11 mouse cellular contexts compared by ENCODE assay signal in genomic region chr2:122351931-122352329, GRCm38 (mm10). TPM values are rescaled to one million over a fixed set of nuclear protein-coding genes. Genes with fewer than 3 reads are reported as not detected.
A peak's percentile ranks its signal among the peaks of the same experiment; 100 is the strongest.
DNase-seq lines count a peak whose midpoint lies in the region; ATAC-seq and TF ChIP-seq lines count a peak whose summit lies in the region.
"Had no signal": no experiment of that assay in that cellular context is flagged by ENCODE, and none has a peak within 500 bp of the region (broad histone marks: within the 10 kb centered on the region; RNA-seq: fewer than 3 reads in every experiment).

No protein-coding gene starts in this region.

- 58% methylated on average over 4 of the region's 4 CpGs for WGBS in intestine, embryonic 16.5 days
- WGBS in intestine, embryonic 15.5 days: 60% methylated on average over 4 of the region's 4 CpGs

- no peak overlapping the region for H3K4me3 ChIP-seq in intestine, embryonic 16.5 days (ENCODE audit: low read length)
- H3K4me3 ChIP-seq in intestine, embryonic 15.5 days (replicated peaks): no peak overlapping the region

- H3K9ac ChIP-seq in intestine, embryonic 16.5 days (ENCODE audit: low read depth, low read length): peak overlapping the region; percentile 7; the same call in 1 of the 2 replicates
- no peak overlapping the region for H3K9ac ChIP-seq in intestine, embryonic 15.5 days

- intact Hi-C loops in left cerebral cortex, postnatal 10 days (cut with DNase I): no loop called here

- no peaks in the 10 kb centered on the region for H3K9me3 ChIP-seq in intestine, embryonic 16.5 days (ENCODE audit: control insufficient read depth, low read length)
- no peaks in the 10 kb centered on the region for H3K9me3 ChIP-seq in intestine, embryonic 15.5 days

- TF ChIP-seq CTCF in brain, embryonic 14.5 days (IDR thresholded peaks at IDR 0.05; ENCODE audit: borderline replicate concordance, extremely low read depth, insufficient read depth, insufficient read length): no peak

- TF ChIP-seq POLR2A in brain, embryonic 14.5 days (IDR thresholded peaks at IDR 0.05; ENCODE audit: borderline replicate concordance, extremely low read depth, insufficient read depth, insufficient read length, poor library complexity, severe bottlenecking): no peak

- DNase-seq in brain, embryonic 14.5 days (ENCODE audit: low read depth): peak; percentile 97
- DNase-seq in frontal cortex, postnatal 36 days (ENCODE audit: low spot score in 2 of 2): peak; percentile 58 to 66
- peak; percentile 70 to 72 for DNase-seq in left cerebral cortex, postnatal 10 days (ENCODE audit: extremely low spot score in 1 of 2, low spot score in 2 of 2)
- peak; percentile 66 for DNase-seq in right cerebral cortex, postnatal 14 days
- DNase-seq in urinary bladder, postnatal 25 days (ENCODE audit: low spot score): no peak

- H3K4me1 ChIP-seq in intestine, embryonic 16.5 days (ENCODE audit: control insufficient read depth, insufficient read depth, low read length): peaks cover 11% of the 10 kb centered on the region
- peaks cover 19% of the 10 kb centered on the region for H3K4me1 ChIP-seq in intestine, embryonic 15.5 days (replicated peaks)

- no peaks in the 10 kb centered on the region for H3K36me3 ChIP-seq in intestine, embryonic 16.5 days (ENCODE audit: control insufficient read depth, insufficient read depth, low read length)
- H3K36me3 ChIP-seq in intestine, embryonic 15.5 days: peaks cover 4% of the 10 kb centered on the region

- H3K4me2 ChIP-seq in intestine, embryonic 16.5 days (ENCODE audit: low read depth, low read length): no peak overlapping the region
- H3K4me2 ChIP-seq in intestine, embryonic 15.5 days (replicated peaks): no peak overlapping the region

- no peak for ATAC-seq in intestine, embryonic 16.5 days
- ATAC-seq in intestine, embryonic 15.5 days: no peak
- no peak for ATAC-seq in erythroid progenitor cell, adult 5-6 weeks (replicated peaks; ENCODE audit: low FRiP score, poor library complexity, severe bottlenecking)

- H3K27ac ChIP-seq in intestine, embryonic 16.5 days (ENCODE audit: low read length): peak overlapping the region; percentile 46
- H3K27ac ChIP-seq in intestine, embryonic 15.5 days: no peak overlapping the region

- H3K27me3 ChIP-seq in intestine, embryonic 16.5 days (replicated peaks; ENCODE audit: control insufficient read depth, insufficient read depth, low read length): no peaks in the 10 kb centered on the region
- no peaks in the 10 kb centered on the region for H3K27me3 ChIP-seq in intestine, embryonic 15.5 days (replicated peaks)

RNA-seq across cellular contexts. Expression of gene Shf, which starts 17.0 kb away (rescaled TPM):
- 1.9 and 2.2 TPM in 2 replicates for polyA plus RNA-seq in intestine, embryonic 16.5 days (2015; fragmentation: Nextera tagmentation; extraction: Ambion mirVana)
- polyA plus RNA-seq in intestine, embryonic 15.5 days (2015; fragmentation: Nextera tagmentation; extraction: Ambion mirVana): 2.7 and 3.6 TPM in 2 replicates
- 84.9 and 88.6 TPM in 2 replicates for polyA plus RNA-seq in brain, embryonic 14.5 days (2012; rRNA removed)
- 10 to 100 TPM; 64.8 to 72.7 TPM for total RNA-seq in left cerebral cortex, postnatal 10 days (2021)
- total RNA-seq in erythroid progenitor cell, adult 5-6 weeks (2015; ENCODE audit: low replicate concordance): 11.3 and 15.1 TPM in 2 replicates
- total RNA-seq in erythroid progenitor cell, adult 5-6 weeks (2017; ENCODE audit: low replicate concordance): 9.0 and 22.3 TPM in 2 replicates

RNA-seq across cellular contexts. Expression of gene Duox1, which starts 36.5 kb away (rescaled TPM):
- polyA plus RNA-seq in intestine, embryonic 16.5 days (2015; fragmentation: Nextera tagmentation; extraction: Ambion mirVana): 0.06 TPM in 1 of 2 replicates, not detected in the other
- 0.03 and 0.08 TPM in 2 replicates for polyA plus RNA-seq in intestine, embryonic 15.5 days (2015; fragmentation: Nextera tagmentation; extraction: Ambion mirVana)
- polyA plus RNA-seq in brain, embryonic 14.5 days (2012; rRNA removed): 0.08 and 0.22 TPM in 2 replicates
- total RNA-seq in left cerebral cortex, postnatal 10 days (2021): under 1 TPM; 0.15 to 0.26 TPM
- not detected in 2 replicates for total RNA-seq in erythroid progenitor cell, adult 5-6 weeks (2015; ENCODE audit: low replicate concordance)
- not detected in 2 replicates for total RNA-seq in erythroid progenitor cell, adult 5-6 weeks (2017; ENCODE audit: low replicate concordance)
- total RNA-seq: MEL; neutrophil, adult 5-6 weeks had no signal

RNA-seq across cellular contexts. Expression of gene Duoxa1, which starts 38.4 kb away (rescaled TPM):
- not detected in 2 replicates for polyA plus RNA-seq in intestine, embryonic 16.5 days (2015; fragmentation: Nextera tagmentation; extraction: Ambion mirVana)
- polyA plus RNA-seq in intestine, embryonic 15.5 days (2015; fragmentation: Nextera tagmentation; extraction: Ambion mirVana): not detected in 2 replicates
- polyA plus RNA-seq in brain, embryonic 14.5 days (2012; rRNA removed): 0.18 and 0.55 TPM in 2 replicates
- under 1 TPM; 0.21 to 0.39 TPM for total RNA-seq in left cerebral cortex, postnatal 10 days (2021)
- not detected in 2 replicates for total RNA-seq in erythroid progenitor cell, adult 5-6 weeks (2015; ENCODE audit: low replicate concordance)
- not detected in 2 replicates for total RNA-seq in erythroid progenitor cell, adult 5-6 weeks (2017; ENCODE audit: low replicate concordance)
- total RNA-seq: MEL; neutrophil, adult 5-6 weeks had no signal

RNA-seq across cellular contexts. Expression of gene Duoxa2, which starts 53.2 kb away (rescaled TPM):
- 0.16 and 0.24 TPM in 2 replicates for polyA plus RNA-seq in intestine, embryonic 16.5 days (2015; fragmentation: Nextera tagmentation; extraction: Ambion mirVana)
- 0.14 and 0.25 TPM in 2 replicates for polyA plus RNA-seq in intestine, embryonic 15.5 days (2015; fragmentation: Nextera tagmentation; extraction: Ambion mirVana)
- polyA plus RNA-seq in brain, embryonic 14.5 days (2012; rRNA removed): 0.04 and 0.05 TPM in 2 replicates
- total RNA-seq in left cerebral cortex, postnatal 10 days (2021): under 1 TPM; 0.22 to 0.34 TPM
- not detected in 2 replicates for total RNA-seq in erythroid progenitor cell, adult 5-6 weeks (2015; ENCODE audit: low replicate concordance)
- total RNA-seq in erythroid progenitor cell, adult 5-6 weeks (2017; ENCODE audit: low replicate concordance): not detected in 2 replicates
- total RNA-seq: gastrocnemius, postnatal 4 days; MEL had no signal

RNA-seq across cellular contexts. Expression of gene Duox2, which starts 53.7 kb away (rescaled TPM):
- 0.06 and 0.07 TPM in 2 replicates for polyA plus RNA-seq in intestine, embryonic 16.5 days (2015; fragmentation: Nextera tagmentation; extraction: Ambion mirVana)
- polyA plus RNA-seq in intestine, embryonic 15.5 days (2015; fragmentation: Nextera tagmentation; extraction: Ambion mirVana): 0.08 TPM in 1 of 2 replicates, not detected in the other
- polyA plus RNA-seq in brain, embryonic 14.5 days (2012; rRNA removed): 0.08 TPM in 2 replicates
- under 1 TPM in 1 of 2 experiments, not detected in 1; 0.26 TPM for total RNA-seq in left cerebral cortex, postnatal 10 days (2021)
- not detected in 2 replicates for total RNA-seq in erythroid progenitor cell, adult 5-6 weeks (2015; ENCODE audit: low replicate concordance)
- total RNA-seq in erythroid progenitor cell, adult 5-6 weeks (2017; ENCODE audit: low replicate concordance): not detected in 2 replicates
- total RNA-seq: MEL; neutrophil, adult 5-6 weeks had no signal

Comparison
In these comparisons a context has a peak if more than half of its experiments do, and no peak if none do; other contexts are left out.
1. RNA of gene Shf, which starts 17.0 kb away (polyA plus RNA-seq): 84.9 to 88.6 TPM in brain, embryonic 14.5 days; 2.7 to 3.6 TPM in intestine, embryonic 15.5 days and 1.9 to 2.2 TPM in intestine, embryonic 16.5 days; every median in the first group is over 10 times any median in the second.